Mouse (Mus musculus) left cerebral cortex, adult 2 months (tissue): ENCODE results near the gene Pcdh7. TPM values are rescaled to one million over a fixed set of nuclear protein-coding genes. Genes with fewer than 3 reads are reported as not detected.

ENCODE experiments used
- DNase-seq, 2 experiments: peaks; one replicate each; pipeline ENCODE4 v3.0.0; 2021 to 2022; ENCODE audit warnings: low spot score in 2 of 2, mixed read lengths in 1 of 2; ENCODE audit errors: extremely low spot score in 1 of 2
- H3K27ac ChIP-seq: fragments of 200-600 bp; 2 replicates; pipeline ENCODE4 v1.8.1; 2022
- H3K4me3 ChIP-seq: fragments of 200-600 bp; 2 replicates; pipeline ENCODE4 v1.8.1; 2022
- CTCF ChIP-seq: fragments of 200-600 bp; IDR thresholded peaks from 2 replicates; pipeline ENCODE4 v1.8.1; 2022; ENCODE audit warnings: antibody characterized with exemption, mild to moderate bottlenecking, moderate library complexity
- intact Hi-C: fragments of 180-260 bp; cut with DNase I; formaldehyde crosslinking; loops from one replicate; pipeline ENCODE4 v1.15.1; 2025
- total RNA-seq, 2 experiments: library from RNA; stranded (reverse); gene quantifications; 2 replicates each; pipeline ENCODE4 v1.2.3; 2021

The Pcdh7 gene
- total RNA-seq, 2 experiments from 2014 or later, result 169 to 170 TPM

- intact Hi-C loops, result loop anchor here (5.0 kb wide), 1 partner anchor 149 kb away; the partner anchor contains the start of gene Pcdh7
- DNase-seq, result no peak
- no peak for TF ChIP-seq CTCF
- no peak overlapping the region for H3K27ac ChIP-seq
- H3K4me3 ChIP-seq, result no peak overlapping the region
Observed at GRCm38 (mm10) chr5:57866097-57866496, 148.3 kb downstream of the Pcdh7 start.

DNA sequence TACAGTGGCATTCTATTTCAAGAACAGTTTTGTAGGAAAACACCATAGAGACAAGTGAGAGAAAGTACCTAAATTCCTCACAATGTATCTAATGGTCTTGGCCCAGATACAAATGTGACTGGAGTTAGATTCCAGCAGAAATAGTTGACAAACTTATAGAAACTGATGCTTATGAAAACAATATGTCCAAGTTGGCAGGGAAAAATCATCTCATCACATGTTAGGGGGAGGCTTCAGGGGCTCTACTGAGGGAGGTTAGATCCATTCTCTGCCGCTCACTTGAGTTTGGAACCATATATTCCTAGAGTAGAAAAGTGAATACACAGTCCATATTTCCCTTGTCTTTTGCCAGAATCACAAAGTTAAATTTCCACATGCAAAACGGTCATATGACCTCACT lies 150.1 kb downstream of the Pcdh7 start:
- no peak for DNase-seq
- no peak overlapping the region for H3K27ac ChIP-seq
- H3K4me3 ChIP-seq, result no peak overlapping the region; the same call in 1 of the 2 replicates
- TF ChIP-seq CTCF, result no peak
- intact Hi-C loops, result loop anchor here (5.0 kb wide), 1 partner anchor 151 kb away; the partner anchor contains the start of gene Pcdh7

DNA sequence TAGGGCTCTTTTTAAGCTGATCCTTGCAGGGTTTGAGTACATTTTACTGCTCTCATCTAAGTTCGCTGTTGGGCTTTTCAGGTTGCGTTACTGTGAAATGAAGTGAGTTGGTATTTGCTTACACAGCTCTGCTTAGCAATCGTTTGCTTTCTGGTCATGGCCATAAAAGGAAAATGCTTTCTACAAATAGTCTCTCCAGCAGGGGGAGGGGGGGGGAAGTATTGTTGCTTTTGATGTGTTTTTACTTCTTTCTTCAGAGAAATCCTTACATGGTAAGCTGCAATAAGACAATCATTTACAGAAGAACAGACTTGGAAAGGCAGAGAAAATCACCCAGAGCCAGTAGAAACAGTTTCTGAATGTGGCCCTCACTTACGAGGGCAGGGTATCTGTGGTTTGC lies 150.9 kb downstream of the Pcdh7 start:
- H3K4me3 ChIP-seq, result peak overlapping the region; percentile 28; the same call in 1 of the 2 replicates
- peak overlapping the region; percentile 25; the same call in 1 of the 2 replicates for H3K27ac ChIP-seq

DNA sequence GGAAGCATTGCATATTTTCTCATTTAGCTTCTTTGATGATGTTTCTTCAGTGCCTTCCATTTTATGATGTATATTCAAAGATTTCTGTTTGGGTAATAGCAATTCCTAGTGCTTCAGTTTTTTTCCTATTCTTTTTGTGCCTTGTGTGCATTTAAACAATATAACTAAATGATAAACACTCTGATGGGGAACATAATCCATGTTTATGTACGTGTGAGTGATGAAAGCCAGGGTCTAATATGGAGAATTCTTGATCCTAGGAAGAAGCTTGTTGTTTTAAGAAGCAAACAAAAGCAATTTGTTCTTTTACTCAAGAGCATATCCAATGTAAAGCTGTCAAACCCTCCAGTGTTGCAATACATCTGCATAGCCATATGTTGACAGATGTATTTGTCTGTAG lies 153.0 kb downstream of the Pcdh7 start:
- no peak for TF ChIP-seq CTCF
- DNase-seq, result no peak
- intact Hi-C loops, result no loop called here
- Histone ChIP-seq H3K4me3 (no peak overlapping the region), H3K27ac (no peak overlapping the region)

More for the DNA sequence above, 150.9 kb downstream of the Pcdh7 start:
- no peak for DNase-seq
- peak; percentile 15 for TF ChIP-seq CTCF
- intact Hi-C loops, result loop anchor here (5.0 kb wide), 1 partner anchor 151 kb away; the partner anchor contains the start of gene Pcdh7

DNA sequence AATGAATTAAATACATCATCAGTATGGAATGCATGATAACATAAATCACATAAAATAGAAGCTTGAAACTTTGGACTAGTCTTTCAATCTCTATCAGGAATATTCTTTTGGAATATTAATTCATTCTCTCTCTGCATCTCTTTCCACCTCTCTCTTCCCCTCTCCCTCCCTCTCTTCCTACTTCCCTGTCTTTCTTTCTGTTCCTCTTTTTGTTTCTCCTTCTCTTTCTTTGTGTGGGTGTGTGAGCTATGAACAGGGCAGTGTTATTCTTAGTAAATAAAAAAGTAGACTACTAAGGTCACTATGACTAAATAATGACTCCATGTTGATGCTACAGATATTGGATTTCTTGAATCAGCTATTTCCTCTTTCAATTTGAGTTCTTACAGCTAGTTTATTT lies 167.2 kb downstream of the Pcdh7 start:
- intact Hi-C loops, result no loop called here
- H3K27ac ChIP-seq, result no peak overlapping the region
- H3K4me3 ChIP-seq, result no peak overlapping the region
- TF ChIP-seq CTCF, result no peak
- DNase-seq, result no peak

- DNase-seq, result peak; percentile 14 to 19
- no peak for TF ChIP-seq CTCF
- no peak overlapping the region for H3K4me3 ChIP-seq
- intact Hi-C loops, result no loop called here
- H3K27ac ChIP-seq, result no peak overlapping the region
Observed at GRCm38 (mm10) chr5:57899018-57899614, 181.3 kb downstream of the Pcdh7 start.

DNA sequence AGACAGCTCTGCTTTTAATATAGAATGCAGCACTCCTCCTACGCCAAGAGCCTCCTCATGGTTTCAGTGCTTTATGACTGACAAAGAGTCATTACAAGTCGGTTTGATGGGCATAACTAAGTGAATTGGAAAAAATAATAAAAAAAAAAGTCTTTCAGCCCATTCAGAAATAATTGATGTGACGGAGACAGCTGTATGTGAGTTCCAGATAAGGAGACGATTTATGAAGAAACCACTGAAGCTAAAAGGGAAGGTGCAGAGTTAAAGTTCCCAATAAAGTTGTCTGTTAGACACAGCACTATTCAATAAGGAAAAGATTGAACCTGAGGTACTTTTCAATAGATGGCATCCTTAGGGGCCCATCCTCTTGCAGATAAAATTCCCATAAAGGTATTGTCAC lies 189.5 kb downstream of the Pcdh7 start:
- intact Hi-C loops, result no loop called here
- Histone ChIP-seq H3K27ac (no peak overlapping the region), H3K4me3 (no peak overlapping the region)
- DNase-seq, result no peak
- no peak for TF ChIP-seq CTCF

DNA sequence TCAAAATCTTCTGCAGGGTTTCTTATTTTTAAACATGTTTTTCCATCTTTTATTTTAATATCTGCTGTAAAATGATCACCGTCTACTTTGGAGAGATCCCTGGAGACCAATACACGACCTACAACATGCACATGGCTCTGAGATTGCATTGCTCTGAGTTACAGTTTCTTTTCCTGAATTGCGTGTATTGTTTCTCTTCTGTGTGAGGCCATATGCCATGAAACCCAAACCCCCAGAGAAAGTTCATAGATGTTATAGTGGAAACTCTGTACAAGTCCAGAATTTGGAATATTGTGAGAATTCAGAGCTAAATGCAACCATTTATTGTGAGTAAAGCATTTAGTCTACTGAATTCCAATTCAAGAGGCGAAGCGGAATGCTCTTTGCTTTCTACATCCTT lies 203.4 kb downstream of the Pcdh7 start:
- H3K4me3 ChIP-seq, result no peak overlapping the region
- no peak overlapping the region for H3K27ac ChIP-seq
- TF ChIP-seq CTCF, result no peak
- intact Hi-C loops, result no loop called here
- no peak for DNase-seq

DNA sequence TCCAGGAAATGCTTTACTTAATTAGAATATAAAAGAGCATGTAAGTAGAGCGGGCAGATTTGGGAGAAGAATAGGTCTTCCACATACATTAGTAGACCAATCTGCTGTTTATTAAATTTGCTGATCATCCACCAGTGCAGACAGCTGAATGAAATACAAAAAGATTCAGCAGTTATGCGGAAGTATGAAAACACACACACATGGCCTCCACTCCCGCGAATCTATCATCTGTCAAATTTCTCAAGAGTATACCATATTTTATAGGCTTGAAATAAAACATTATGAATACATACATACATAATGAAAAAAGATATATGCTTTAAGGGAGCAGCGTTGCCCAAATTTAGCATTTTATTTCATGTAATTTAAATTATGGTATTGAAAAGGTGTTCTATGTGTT lies 213.6 kb downstream of the Pcdh7 start:
- DNase-seq, result no peak
- H3K27ac ChIP-seq, result no peak overlapping the region
- H3K4me3 ChIP-seq, result no peak overlapping the region
- intact Hi-C loops, result no loop called here
- TF ChIP-seq CTCF, result no peak

- Histone ChIP-seq H3K4me3 (no peak overlapping the region), H3K27ac (no peak overlapping the region)
- intact Hi-C loops, result no loop called here
- no peak for DNase-seq
- TF ChIP-seq CTCF, result no peak
Observed at GRCm38 (mm10) chr5:57931738-57932137, 214.0 kb downstream of the Pcdh7 start.

DNA sequence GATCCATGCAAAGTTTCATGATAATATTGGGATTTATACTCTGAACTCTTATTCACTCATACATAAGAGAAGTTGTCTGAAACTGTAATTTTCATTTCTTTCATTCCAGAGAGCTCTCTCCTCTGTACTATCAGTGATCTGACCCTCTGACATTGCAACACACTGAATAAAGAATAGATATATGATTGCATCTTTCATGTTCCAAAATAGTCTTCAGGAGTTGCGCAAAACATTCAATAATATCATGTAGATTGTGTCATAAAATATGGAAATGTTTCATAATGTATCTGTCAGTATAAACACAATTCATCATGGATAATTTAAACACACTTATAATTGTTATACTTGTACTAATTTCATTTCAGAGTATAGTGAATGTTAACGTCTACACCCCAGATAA lies 216.9 kb downstream of the Pcdh7 start:
- no peak overlapping the region for H3K4me3 ChIP-seq
- no peak for TF ChIP-seq CTCF
- no peak overlapping the region for H3K27ac ChIP-seq
- DNase-seq, result no peak
- intact Hi-C loops, result no loop called here

DNA sequence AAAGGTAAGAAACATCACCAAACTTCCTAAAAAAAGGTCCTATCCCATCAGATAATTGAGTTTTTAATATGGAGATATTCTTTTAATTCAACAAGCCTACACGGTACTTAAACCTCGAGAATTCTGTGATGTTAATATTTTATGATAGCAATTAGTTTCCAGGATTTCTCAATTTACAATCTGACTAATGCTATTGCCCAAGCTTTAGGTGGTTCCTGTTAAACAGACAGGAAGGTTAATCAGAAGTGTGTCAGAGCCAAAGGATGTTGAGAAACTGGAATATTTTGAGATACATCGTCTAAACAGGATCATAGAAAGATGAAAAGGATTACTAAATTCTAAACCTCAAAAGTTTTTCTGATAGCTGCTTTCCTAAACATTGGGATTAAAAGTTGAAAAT lies 222.7 kb downstream of the Pcdh7 start:
- no peak overlapping the region for H3K27ac ChIP-seq
- DNase-seq, result no peak
- H3K4me3 ChIP-seq, result no peak overlapping the region
- intact Hi-C loops, result no loop called here
- no peak for TF ChIP-seq CTCF

- no peak overlapping the region for H3K27ac ChIP-seq
- TF ChIP-seq CTCF, result no peak
- intact Hi-C loops, result no loop called here
- no peak overlapping the region for H3K4me3 ChIP-seq
- no peak for DNase-seq
Observed at GRCm38 (mm10) chr5:57943176-57943575, 225.4 kb downstream of the Pcdh7 start.
